Mouse (Mus musculus) heart, adult 8-10 months (tissue): ENCODE results near the gene Zfhx3. TPM values are rescaled to one million over a fixed set of nuclear protein-coding genes. Genes with fewer than 3 reads are reported as not detected.

Experiments used
- DNase-seq: peaks from one replicate; pipeline ENCODE4 v3.0.0; 2022; ENCODE audit warnings: low spot score
- total RNA-seq, 4 experiments: library from RNA; stranded (reverse); gene quantifications; 2 replicates each; pipeline ENCODE4 v1.2.4; 2022

The Zfhx3 gene
- total RNA-seq, 4 experiments from 2014 or later, result 7.7 to 8.0 (median 7.8) TPM

GRCm38 (mm10) chr8:108017727-108018126 lies 75.3 kb downstream of the Zfhx3 start:
- no peak for DNase-seq

GRCm38 (mm10) chr8:108019651-108020050 lies 77.2 kb downstream of the Zfhx3 start:
- no peak for DNase-seq

GRCm38 (mm10) chr8:108022404-108022803 lies 80.0 kb downstream of the Zfhx3 start:
- no peak for DNase-seq

GRCm38 (mm10) chr8:108024331-108024730 lies 81.9 kb downstream of the Zfhx3 start:
- DNase-seq, result no peak

DNA sequence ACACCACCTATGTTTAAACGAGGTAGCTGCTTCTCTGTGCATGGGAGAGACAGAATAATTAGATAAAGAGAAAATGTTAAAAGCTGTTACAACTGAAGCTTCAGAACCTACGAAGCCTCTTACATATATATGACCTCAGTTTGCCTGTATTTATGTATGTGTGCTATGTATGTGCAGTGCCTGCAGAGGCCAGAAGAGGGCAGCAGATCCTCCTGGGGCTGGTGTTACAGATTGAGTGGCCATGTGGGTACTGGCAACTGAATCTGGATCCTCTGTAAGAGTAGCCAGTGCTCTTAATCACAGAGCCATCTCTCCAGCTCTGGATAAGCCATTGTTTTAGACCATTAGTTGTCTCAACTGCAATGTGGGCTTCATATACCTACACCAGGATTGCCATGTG lies 82.8 kb downstream of the Zfhx3 start:
- DNase-seq, result no peak

DNA sequence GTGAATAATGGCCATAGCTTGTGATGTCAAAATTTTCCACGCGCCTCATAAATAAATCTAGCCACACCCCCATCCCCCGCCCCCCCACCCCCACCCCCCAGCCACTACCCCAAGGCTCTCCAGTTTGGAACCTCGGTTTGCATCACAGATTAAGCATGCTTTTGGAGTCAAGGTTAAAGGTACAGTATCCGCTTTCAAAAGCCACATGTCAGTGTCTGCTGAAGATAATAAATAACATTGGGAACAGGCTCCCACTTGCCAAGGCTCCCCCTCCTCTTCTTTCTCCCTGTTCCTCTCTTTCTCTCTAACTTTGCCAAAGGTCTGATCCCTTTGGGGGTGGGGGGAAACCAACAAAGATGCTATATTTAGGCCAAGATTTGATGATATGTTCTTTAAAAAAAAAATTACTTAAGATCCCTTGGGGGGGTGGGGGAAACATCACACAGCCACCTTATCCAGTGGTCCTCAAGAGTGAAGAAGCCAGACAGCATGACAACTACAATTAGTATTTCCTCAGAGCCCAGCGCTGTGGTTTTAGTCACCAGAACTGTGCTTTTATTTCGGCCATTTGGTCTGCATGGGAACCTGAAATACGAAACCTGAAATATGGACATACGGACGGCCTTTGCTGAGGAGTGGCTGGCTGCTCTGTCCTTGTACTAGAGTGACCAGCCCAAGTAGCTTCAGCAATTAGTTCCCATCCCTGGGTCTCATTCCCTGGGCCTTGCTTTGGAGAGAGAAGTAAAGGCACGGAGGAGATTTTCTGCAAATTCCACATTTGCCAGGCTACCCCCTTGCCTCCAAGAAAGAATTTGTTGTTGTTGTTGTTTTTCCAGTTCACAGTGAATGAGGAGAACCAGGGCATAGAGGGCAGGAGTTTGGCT lies 84.4 kb downstream of the Zfhx3 start:
- DNase-seq, result no peak

DNA sequence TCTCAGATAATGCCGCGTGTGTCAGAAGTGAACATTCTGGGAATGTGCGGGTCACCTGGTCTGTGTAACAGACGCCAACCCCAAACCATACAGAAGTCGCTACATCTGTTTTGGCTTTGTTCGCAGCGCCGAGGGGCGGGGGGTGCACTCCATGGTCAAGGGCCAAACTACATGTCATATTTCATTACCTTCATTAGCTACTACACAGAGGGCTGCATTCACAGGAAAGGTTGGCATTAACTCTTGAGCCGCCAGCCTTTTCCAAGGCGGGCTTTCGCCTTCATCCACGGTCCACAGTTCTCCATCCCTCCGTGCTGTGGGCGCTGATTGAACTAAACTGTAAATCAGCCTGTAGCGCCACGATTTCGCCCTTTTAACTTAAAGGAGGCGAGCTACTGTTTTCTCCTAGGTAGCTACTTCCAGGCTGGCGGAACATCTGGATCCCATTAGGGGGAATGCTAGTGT lies 85.1 kb downstream of the Zfhx3 start:
- no peak for DNase-seq

DNA sequence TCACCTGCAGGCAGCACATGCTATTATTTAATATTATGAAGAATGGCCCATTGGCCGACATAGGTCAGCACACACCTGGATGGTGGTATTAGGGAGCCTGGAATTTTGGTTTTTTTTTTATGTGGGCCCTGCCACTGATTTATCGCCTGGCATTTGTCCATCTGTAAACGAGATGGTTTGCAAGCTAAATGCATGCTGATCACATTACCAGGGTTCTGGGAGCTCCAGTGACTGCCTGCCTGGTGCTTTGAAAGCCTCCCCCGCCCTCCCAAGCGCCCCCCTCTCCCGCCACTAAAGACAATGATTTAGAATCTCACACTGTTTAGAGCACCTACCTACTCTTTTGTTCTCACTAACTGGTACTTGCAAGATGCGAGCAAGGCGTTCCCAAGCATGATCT lies 86.0 kb downstream of the Zfhx3 start:
- no peak for DNase-seq

GRCm38 (mm10) chr8:108031159-108031558 lies 88.7 kb downstream of the Zfhx3 start:
- DNase-seq, result no peak

DNA sequence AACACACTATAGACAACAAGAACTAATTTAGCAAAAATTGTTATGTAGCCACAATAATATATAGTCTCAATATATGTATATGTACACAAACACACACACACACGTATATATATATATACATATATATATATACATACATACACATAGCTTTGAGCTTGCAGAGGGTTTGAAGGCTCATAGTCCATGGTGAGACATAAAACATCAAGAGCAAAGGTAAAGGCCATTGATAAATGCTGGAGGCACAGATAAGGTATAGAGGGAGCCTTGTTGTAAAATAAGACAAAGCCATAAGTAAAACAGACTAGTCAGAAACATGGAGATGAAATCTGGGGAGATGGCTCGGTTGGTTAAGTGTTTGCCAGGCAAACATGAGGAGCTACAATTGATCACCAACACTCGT lies 91.6 kb downstream of the Zfhx3 start:
- DNase-seq, result no peak

GRCm38 (mm10) chr8:108034726-108035125 lies 92.3 kb downstream of the Zfhx3 start:
- no peak for DNase-seq

DNA sequence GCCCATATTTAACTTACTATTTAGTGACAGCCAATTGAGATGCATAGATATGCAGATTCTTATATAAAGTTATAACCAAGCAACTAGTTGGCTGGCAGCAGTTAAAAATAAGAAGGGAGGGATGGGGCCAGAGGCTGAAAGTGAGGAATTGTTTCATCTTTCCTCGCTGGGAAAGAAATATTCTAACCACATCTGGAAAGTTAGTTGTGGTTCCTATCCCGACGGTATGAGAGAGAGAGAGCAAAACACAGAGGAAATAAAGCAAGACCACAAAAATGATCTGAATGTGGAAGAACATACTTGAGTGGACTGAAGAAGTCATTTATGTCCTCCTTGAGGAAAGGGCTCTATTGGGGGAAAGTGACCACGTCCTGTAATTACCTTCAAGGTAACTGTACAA lies 101.2 kb downstream of the Zfhx3 start:
- no peak for DNase-seq

GRCm38 (mm10) chr8:108044185-108044584 lies 101.7 kb downstream of the Zfhx3 start:
- DNase-seq, result no peak

DNA sequence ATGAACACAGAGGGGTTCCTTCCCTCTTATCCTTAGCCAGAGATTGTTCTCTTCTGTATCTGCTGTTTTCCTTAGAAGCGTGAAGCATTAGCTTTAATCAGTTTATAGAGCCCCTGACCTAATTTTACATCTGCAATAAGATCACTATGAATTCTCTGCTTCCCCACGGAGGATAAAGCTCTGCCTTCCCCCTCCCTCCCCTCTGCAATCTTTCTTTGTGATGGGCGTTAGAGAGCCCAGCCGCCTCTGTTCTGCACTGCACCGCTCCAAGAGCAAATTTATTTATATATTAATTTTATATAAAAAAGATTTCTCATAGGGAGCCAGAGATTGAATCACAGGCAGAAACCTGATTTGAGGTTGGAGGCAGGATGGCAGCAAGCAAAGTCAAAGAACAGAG lies 113.8 kb downstream of the Zfhx3 start:
- DNase-seq, result no peak

DNA sequence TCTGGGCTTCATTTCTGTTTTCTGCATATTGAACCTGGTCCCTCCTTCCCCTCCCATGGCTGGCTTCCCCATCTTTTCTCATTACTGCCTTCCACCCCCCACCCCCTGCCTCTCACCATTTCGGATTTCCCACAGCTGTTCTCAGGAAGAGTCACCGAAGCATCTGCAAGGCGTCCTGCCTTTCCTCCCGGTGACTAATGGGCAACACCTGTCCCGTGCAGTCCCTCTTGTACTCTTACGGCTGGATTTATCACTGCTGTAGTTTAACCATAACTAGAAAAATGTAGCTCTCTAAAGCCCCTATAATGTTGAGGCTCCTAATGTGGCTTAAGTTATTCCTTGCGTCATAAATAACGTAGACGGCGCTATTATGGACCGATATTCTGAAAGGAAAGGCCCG lies 119.5 kb downstream of the Zfhx3 start:
- no peak for DNase-seq

DNA sequence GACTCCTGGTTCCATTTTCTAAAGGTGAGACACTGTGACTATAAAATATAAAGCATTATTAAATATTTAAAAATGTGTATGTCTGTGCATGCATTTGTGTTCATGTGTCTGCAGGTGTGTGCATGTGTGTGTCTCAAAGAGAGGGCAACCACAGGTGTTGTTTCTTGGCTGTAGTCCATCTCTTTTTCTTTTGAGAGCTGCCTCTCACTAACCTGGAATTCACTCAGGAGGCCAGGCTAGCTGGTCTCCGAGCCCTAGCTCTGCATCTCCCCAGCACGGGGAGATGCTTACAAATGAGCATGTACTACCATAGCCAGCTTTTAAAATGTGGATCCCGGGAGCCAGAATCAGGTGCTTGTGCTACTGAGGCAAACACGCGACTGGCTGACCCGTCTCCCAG lies 124.7 kb downstream of the Zfhx3 start:
- DNase-seq, result no peak

- DNase-seq, result no peak
Observed at GRCm38 (mm10) chr8:108068195-108068594, 125.8 kb downstream of the Zfhx3 start.

- no peak for DNase-seq
Observed at GRCm38 (mm10) chr8:108070438-108070837, 128.0 kb downstream of the Zfhx3 start.

GRCm38 (mm10) chr8:108072126-108072746 lies 129.8 kb downstream of the Zfhx3 start:
- DNase-seq, result no peak

- no peak for DNase-seq
Observed at GRCm38 (mm10) chr8:108072853-108073252, 130.4 kb downstream of the Zfhx3 start.

DNA sequence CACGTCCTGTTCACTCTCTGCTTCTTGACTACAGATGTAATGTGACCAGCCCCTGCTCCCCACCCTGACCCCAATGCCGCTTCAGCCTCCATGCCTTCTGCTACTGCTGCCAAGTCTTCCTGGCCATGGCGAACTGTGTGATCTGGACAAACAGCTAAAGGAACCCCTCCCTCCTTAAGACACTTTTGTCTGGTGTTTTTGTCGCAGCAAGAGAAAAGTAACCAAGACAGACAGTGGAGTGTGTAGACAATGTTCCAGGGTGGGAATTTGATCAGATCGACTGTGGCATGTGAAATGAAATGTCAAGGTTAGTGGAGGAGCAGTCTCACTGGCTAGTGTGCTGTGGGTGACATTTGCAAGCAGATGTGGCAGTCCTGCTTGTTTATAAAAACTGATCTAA lies 132.7 kb downstream of the Zfhx3 start:
- no peak for DNase-seq

- DNase-seq, result no peak
Observed at GRCm38 (mm10) chr8:108078726-108079125, 136.3 kb downstream of the Zfhx3 start.

DNA sequence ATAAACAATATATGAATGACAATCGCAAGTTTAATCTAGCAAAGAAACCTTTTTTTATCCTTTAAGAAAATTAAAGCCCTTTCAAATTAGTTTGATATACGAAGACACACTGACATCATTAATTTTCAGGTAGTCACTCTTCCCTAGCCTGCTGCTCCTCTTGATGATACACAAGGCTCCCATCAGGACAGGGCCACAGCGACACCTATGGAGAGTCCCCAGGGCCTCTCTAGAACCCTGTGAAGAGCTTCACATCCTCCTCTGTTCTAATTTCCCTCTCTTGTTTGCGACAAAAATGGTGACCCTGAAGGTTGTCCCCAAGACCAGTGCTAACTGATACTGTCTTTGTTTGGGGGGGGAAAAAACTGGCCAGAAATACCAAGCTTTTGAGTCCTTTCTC lies 144.5 kb downstream of the Zfhx3 start:
- DNase-seq, result no peak
